Mouse (Mus musculus) CD4-positive, CD25-positive, alpha-beta regulatory T cell, adult 2 months (primary cell): ENCODE results near the gene Ccdc24.
A peak's percentile ranks its signal among the peaks of the same experiment; 100 is the strongest.

Experiments used
- DNase-seq: peaks from one replicate; pipeline ENCODE4 v3.0.0-alpha.2; 2012; ENCODE audit warnings: low read depth, low spot score

Ccdc24 gene

GRCm38 (mm10) chr4:117855146-117855545 is 17.2 kb downstream of the Ccdc24 start:
- DNase-seq = no peak

- no peak for DNase-seq
These were observed 20.0 kb downstream of the Ccdc24 start for GRCm38 (mm10) chr4:117852152-117852868.

GRCm38 (mm10) chr4:117850871-117851270 is 21.5 kb downstream of the Ccdc24 start:
- no peak for DNase-seq

GRCm38 (mm10) chr4:117850176-117850575 is 22.2 kb downstream of the Ccdc24 start:
- DNase-seq = no peak

GRCm38 (mm10) chr4:117849506-117849905 is 22.9 kb downstream of the Ccdc24 start:
- no peak for DNase-seq

GRCm38 (mm10) chr4:117849063-117849462 is 23.3 kb downstream of the Ccdc24 start:
- DNase-seq = no peak

GRCm38 (mm10) chr4:117847011-117847410 is 25.3 kb downstream of the Ccdc24 start:
- no peak for DNase-seq

GRCm38 (mm10) chr4:117846261-117846660 is 26.1 kb downstream of the Ccdc24 start:
- no peak for DNase-seq

- DNase-seq = no peak
These were observed 27.0 kb downstream of the Ccdc24 start for GRCm38 (mm10) chr4:117845316-117845715.

- no peak for DNase-seq
These were observed 27.9 kb downstream of the Ccdc24 start for GRCm38 (mm10) chr4:117844467-117844866.

- DNase-seq = no peak
These were observed 29.3 kb downstream of the Ccdc24 start for GRCm38 (mm10) chr4:117843101-117843500.

- DNase-seq = no peak
These were observed 30.8 kb downstream of the Ccdc24 start for GRCm38 (mm10) chr4:117841566-117841965.

- DNase-seq = no peak
These were observed 31.5 kb downstream of the Ccdc24 start for GRCm38 (mm10) chr4:117840821-117841220.

- DNase-seq = no peak
These were observed 33.0 kb downstream of the Ccdc24 start for GRCm38 (mm10) chr4:117839366-117839765.

- no peak for DNase-seq
These were observed 35.1 kb downstream of the Ccdc24 start for GRCm38 (mm10) chr4:117837271-117837670.

- DNase-seq = peak; percentile 84
These were observed 36.1 kb downstream of the Ccdc24 start for GRCm38 (mm10) chr4:117836204-117836767.

- DNase-seq = peak; percentile 52
These were observed 36.7 kb downstream of the Ccdc24 start for GRCm38 (mm10) chr4:117835531-117836111.

- DNase-seq = peak; percentile 43
These were observed 37.4 kb downstream of the Ccdc24 start for GRCm38 (mm10) chr4:117834845-117835530.

GRCm38 (mm10) chr4:117834457-117834844 is 37.9 kb downstream of the Ccdc24 start, which contains the start of gene Slc6a9:
Slc6a9 (plus strand) TSS chr4:117834506.
- DNase-seq = no peak

GRCm38 (mm10) chr4:117831920-117832691 is 40.3 kb downstream of the Ccdc24 start:
- no peak for DNase-seq

- DNase-seq = no peak
These were observed 40.9 kb downstream of the Ccdc24 start for GRCm38 (mm10) chr4:117831499-117831898.

- DNase-seq = no peak
These were observed 41.6 kb downstream of the Ccdc24 start for GRCm38 (mm10) chr4:117830801-117831200.
